Mouse (Mus musculus) myocyte (in vitro differentiated cells): ENCODE measurements around the gene Lpin3. TPM values are rescaled to one million over a fixed set of nuclear protein-coding genes. Genes with fewer than 3 reads are reported as not detected.

Source experiments
- H3K27me3 ChIP-seq: one replicate; pipeline ENCODE4 v1.6.1; 2011; ENCODE audit not compliant: control insufficient read depth, insufficient read depth, insufficient read length
- H3K36me3 ChIP-seq: one replicate; pipeline ENCODE4 v1.6.1; 2011; ENCODE audit not compliant: control insufficient read depth, insufficient read depth
- H3K4me2 ChIP-seq: one replicate; pipeline ENCODE4 v1.6.1; 2011; ENCODE audit warnings: low read depth, control low read depth
- H3K4me3 ChIP-seq: one replicate; pipeline ENCODE4 v1.5.1; 2011; ENCODE audit warnings: mild to moderate bottlenecking, control low read depth, moderate library complexity
- H3K79me2 ChIP-seq: one replicate; pipeline ENCODE4 v1.6.1; 2011; ENCODE audit not compliant: control insufficient read depth, insufficient read depth
- H3ac ChIP-seq: one replicate; pipeline ENCODE4 v1.6.1; 2011; ENCODE audit not compliant: control insufficient read depth, insufficient read length
- CEBPB ChIP-seq: IDR thresholded peaks from 2 replicates; pipeline ENCODE4 v1.6.1; 2011; ENCODE audit warnings: mild to moderate bottlenecking, moderate library complexity; ENCODE audit not compliant: poor library complexity, insufficient read depth, severe bottlenecking
- E2F4 ChIP-seq: IDR thresholded peaks from one replicate; pipeline ENCODE4 v1.6.1; 2011; ENCODE audit warnings: mild to moderate bottlenecking, control low read depth, moderate library complexity; ENCODE audit not compliant: insufficient read depth
- MAX ChIP-seq: IDR thresholded peaks from one replicate; pipeline ENCODE4 v1.6.1; 2011; ENCODE audit warnings: low read depth, mild to moderate bottlenecking, control low read depth
- MYOD1 ChIP-seq, 3 experiments: IDR thresholded peaks; one replicate each; pipeline ENCODE4 v1.6.1; 2011; ENCODE audit warnings: control low read depth in 2 of 3, low read depth in 2 of 3, mild to moderate bottlenecking in 2 of 3, moderate library complexity in 1 of 3; ENCODE audit not compliant: insufficient read length in 2 of 3, control insufficient read depth in 1 of 3
- MYOG ChIP-seq, 3 experiments: IDR thresholded peaks; one replicate each; pipeline ENCODE4 v1.6.1; 2011; ENCODE audit warnings: control low read depth in 2 of 3, low read depth in 2 of 3, mild to moderate bottlenecking in 2 of 3; ENCODE audit not compliant: insufficient read length in 2 of 3, control insufficient read depth in 1 of 3, insufficient read depth in 1 of 3
- POLR2A ChIP-seq: IDR thresholded peaks from one replicate; pipeline ENCODE4 v1.6.1; 2011; ENCODE audit warnings: low read depth, mild to moderate bottlenecking, control low read depth, moderate library complexity; ENCODE audit not compliant: insufficient read length
- POLR2AphosphoS2 ChIP-seq: IDR thresholded peaks from one replicate; pipeline ENCODE4 v1.6.1; 2011; ENCODE audit warnings: low read depth, control low read depth; ENCODE audit not compliant: insufficient read length
- REST ChIP-seq: IDR thresholded peaks from one replicate; pipeline ENCODE4 v1.6.1; 2011; ENCODE audit warnings: mild to moderate bottlenecking, control low read depth, moderate library complexity; ENCODE audit not compliant: insufficient read depth, insufficient read length
- SRF ChIP-seq: IDR thresholded peaks from one replicate; pipeline ENCODE4 v1.6.1; 2011; ENCODE audit warnings: low read depth; ENCODE audit not compliant: control insufficient read depth, insufficient read length
- TCF12 ChIP-seq: IDR thresholded peaks from one replicate; pipeline ENCODE4 v1.6.1; 2011; ENCODE audit warnings: mild to moderate bottlenecking, control low read depth; ENCODE audit not compliant: poor library complexity, insufficient read depth, severe bottlenecking
- TCF3 ChIP-seq: IDR thresholded peaks from one replicate; pipeline ENCODE4 v1.6.1; 2011; ENCODE audit warnings: low read depth, control low read depth; ENCODE audit not compliant: insufficient read length
- USF1 ChIP-seq: IDR thresholded peaks from one replicate; pipeline ENCODE4 v1.6.1; 2011; ENCODE audit warnings: low read depth, mild to moderate bottlenecking, control low read depth, moderate library complexity
- polyA plus RNA-seq: library from polyadenylated mRNA; unstranded; fragments of >200 nt; fragmentation: generic; extraction: Trizol; gene quantifications from one replicate; pipeline ENCODE4 v1.2.1, GENCODE M21; 2012; ENCODE audit warnings: missing spikeins

The Lpin3 gene
- polyA plus RNA-seq, 1 experiment, result 10.5 TPM

DNA sequence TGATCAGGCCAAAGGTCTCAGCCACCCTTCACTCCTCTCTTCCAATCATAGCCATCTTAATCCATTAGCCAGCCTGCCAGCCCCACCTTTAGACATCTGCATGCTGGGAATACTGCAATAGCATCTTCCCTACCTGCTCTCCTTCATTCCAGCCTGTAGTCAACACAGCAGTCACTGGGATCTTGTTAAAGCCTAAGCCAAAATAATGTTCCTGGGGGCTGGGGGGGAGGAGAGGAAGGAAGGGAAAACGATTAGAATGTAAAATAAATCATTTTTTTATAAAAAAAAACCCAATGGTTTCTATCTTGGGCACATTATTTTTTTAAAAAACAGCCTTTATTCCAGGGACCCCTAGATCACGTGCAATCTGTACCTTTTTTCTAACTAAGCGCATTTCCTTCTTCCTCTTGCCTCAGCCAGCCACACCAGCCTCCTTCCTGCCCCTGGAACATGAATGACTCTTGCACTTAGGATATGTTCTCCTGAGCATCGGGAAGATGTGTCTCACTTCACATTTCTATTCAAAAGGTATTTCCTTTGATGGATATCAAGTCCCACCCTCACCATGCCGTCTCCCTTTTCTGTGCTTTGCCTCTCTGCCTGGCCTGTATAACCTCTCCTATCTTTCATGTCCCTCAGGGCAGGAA, 6.1 kb upstream of the Lpin3 start:
- Histone ChIP-seq H3K27me3 (no peaks in the 10 kb centered on the region), H3K4me2 (no peak overlapping the region), H3K79me2 (peaks cover 15% of the 10 kb centered on the region), H3K36me3 (no peaks in the 10 kb centered on the region), H3K4me3 (no peak overlapping the region), H3ac (no peak overlapping the region)
- TF ChIP-seq E2F4, result no peak
- TF ChIP-seq CEBPB, result no peak
- no peak for TF ChIP-seq MYOD1 (IDR thresholded peaks at IDR 0.05; ENCODE audit: control insufficient read depth in 1 of 3, insufficient read length in 2 of 3, low read depth in 2 of 3)
- no peak for TF ChIP-seq MYOG (IDR thresholded peaks at IDR 0.05; ENCODE audit: control insufficient read depth in 1 of 3, insufficient read depth in 1 of 3, insufficient read length in 2 of 3, low read depth in 2 of 3)
- TF ChIP-seq TCF3, result no peak
- TF ChIP-seq TCF12, result no peak
- TF ChIP-seq REST, result no peak
- no peak for TF ChIP-seq SRF
- TF ChIP-seq USF1, result no peak
- no peak for TF ChIP-seq MAX
- no peak for TF ChIP-seq POLR2A
- TF ChIP-seq POLR2AphosphoS2, result no peak

DNA sequence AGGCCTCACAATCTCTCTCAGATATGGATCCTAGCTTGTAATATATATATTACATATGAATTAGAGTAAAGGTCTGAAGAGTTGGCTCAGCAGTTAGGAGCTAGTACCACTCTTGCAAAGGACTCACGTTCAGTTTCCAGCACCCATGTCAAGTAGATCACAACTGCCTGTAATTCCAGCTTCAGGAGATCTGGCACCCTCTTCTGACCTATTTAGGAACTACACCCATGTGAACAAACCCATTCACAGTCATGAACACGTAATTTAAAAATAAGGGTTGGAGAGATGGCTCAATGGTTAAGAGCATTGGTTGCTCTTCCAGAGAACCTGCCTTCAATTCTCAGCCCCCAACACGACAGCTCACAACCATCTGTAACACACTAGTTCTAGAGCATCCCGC, 4.4 kb upstream of the Lpin3 start:
- TF ChIP-seq MAX, result no peak
- TF ChIP-seq SRF, result no peak
- no peak for TF ChIP-seq TCF3
- no peak for TF ChIP-seq MYOG (IDR thresholded peaks at IDR 0.05; ENCODE audit: control insufficient read depth in 1 of 3, insufficient read depth in 1 of 3, insufficient read length in 2 of 3, low read depth in 2 of 3)
- TF ChIP-seq POLR2AphosphoS2, result no peak
- TF ChIP-seq REST, result no peak
- TF ChIP-seq CEBPB, result no peak
- no peaks in the 10 kb centered on the region for H3K36me3 ChIP-seq
- no peak overlapping the region for H3ac ChIP-seq
- H3K27me3 ChIP-seq, result no peaks in the 10 kb centered on the region
- no peak overlapping the region for H3K4me2 ChIP-seq
- H3K4me3 ChIP-seq, result no peak overlapping the region
- peaks cover 13% of the 10 kb centered on the region for H3K79me2 ChIP-seq

DNA sequence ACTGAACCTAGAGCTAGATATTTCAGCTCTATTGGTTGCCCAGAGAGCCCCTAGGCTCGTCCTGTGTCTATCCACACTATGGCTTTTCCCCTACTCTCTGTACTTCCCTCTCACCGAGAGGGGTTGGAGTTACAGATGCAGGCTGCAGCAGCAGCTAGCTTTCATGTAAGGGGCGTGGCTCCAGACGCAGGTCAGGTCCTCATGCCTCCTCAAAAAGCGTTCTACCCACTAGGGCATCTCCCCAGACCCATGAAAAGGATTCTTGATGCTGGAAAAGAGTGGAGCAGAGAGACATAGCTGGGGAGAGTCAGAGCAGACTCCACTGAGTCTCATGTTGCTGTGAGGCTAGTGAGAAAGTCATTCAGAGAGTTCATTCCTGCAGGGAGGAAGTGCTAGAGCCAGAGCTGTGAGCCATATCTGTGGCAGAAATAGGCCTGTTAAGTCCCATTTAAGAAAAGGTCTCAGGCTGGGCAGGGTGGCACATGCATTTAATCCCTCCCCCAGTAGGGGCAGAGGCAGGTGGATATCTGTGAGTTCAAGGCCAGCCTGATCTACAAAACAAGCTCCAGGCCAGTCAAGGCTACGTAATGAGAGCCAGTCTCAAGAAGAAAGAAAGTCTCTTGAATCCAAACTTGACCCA, 1.1 kb downstream of the Lpin3 start:
- Histone ChIP-seq H3K36me3 (no peaks in the 10 kb centered on the region), H3ac (no peak overlapping the region), H3K27me3 (no peaks in the 10 kb centered on the region), H3K4me2 (peak overlapping the region; percentile 74), H3K79me2 (no peaks in the 10 kb centered on the region), H3K4me3 (peak overlapping the region; percentile 15)
- TF ChIP-seq POLR2A, result no peak
- no peak for TF ChIP-seq E2F4
- TF ChIP-seq REST, result no peak
- no peak for TF ChIP-seq TCF3
- TF ChIP-seq MYOD1 (IDR thresholded peaks at IDR 0.05; ENCODE audit: control insufficient read depth in 1 of 3, insufficient read length in 2 of 3, low read depth in 2 of 3), result no peak
- TF ChIP-seq USF1, result no peak
- no peak for TF ChIP-seq MAX
- no peak for TF ChIP-seq TCF12
- TF ChIP-seq SRF, result no peak
- no peak for TF ChIP-seq POLR2AphosphoS2
- no peak for TF ChIP-seq CEBPB
- no peak for TF ChIP-seq MYOG (IDR thresholded peaks at IDR 0.05; ENCODE audit: control insufficient read depth in 1 of 3, insufficient read depth in 1 of 3, insufficient read length in 2 of 3, low read depth in 2 of 3)

GRCm38 (mm10) chr2:160882436-160882835, 2.0 kb downstream of the Lpin3 start:
- Histone ChIP-seq H3ac (no peak overlapping the region), H3K36me3 (no peaks in the 10 kb centered on the region), H3K4me2 (peak overlapping the region; percentile 74), H3K79me2 (no peaks in the 10 kb centered on the region), H3K27me3 (no peaks in the 10 kb centered on the region), H3K4me3 (no peak overlapping the region)
- TF ChIP-seq E2F4, result no peak
- TF ChIP-seq POLR2A, result no peak
- no peak for TF ChIP-seq POLR2AphosphoS2
- TF ChIP-seq SRF, result no peak
- TF ChIP-seq USF1, result no peak
- TF ChIP-seq CEBPB, result no peak
- TF ChIP-seq REST, result no peak
- TF ChIP-seq MYOG (IDR thresholded peaks at IDR 0.05; ENCODE audit: control insufficient read depth in 1 of 3, insufficient read depth in 1 of 3, insufficient read length in 2 of 3, low read depth in 2 of 3), result no peak
- TF ChIP-seq TCF3, result no peak
- no peak for TF ChIP-seq MAX
- no peak for TF ChIP-seq MYOD1 (IDR thresholded peaks at IDR 0.05; ENCODE audit: control insufficient read depth in 1 of 3, insufficient read length in 2 of 3, low read depth in 2 of 3)
- no peak for TF ChIP-seq TCF12
